Mouse (Mus musculus): ENCODE results near the gene Fnip2. TPM values are rescaled to one million over a fixed set of nuclear protein-coding genes. Genes with fewer than 3 reads are reported as not detected.

Gene Fnip2
- total RNA-seq, 1 experiment from 2014 or later: 7.7 TPM

- no peak for DNase-seq
These were observed 39.7 kb downstream of the Fnip2 start for GRCm38 (mm10) chr3:79527921-79528320.

- no peak for DNase-seq
These were observed 40.1 kb downstream of the Fnip2 start for GRCm38 (mm10) chr3:79527521-79527920.

- no peak for DNase-seq
These were observed 44.2 kb downstream of the Fnip2 start for GRCm38 (mm10) chr3:79523349-79523748.

- DNase-seq: no peak
These were observed 47.7 kb downstream of the Fnip2 start for GRCm38 (mm10) chr3:79519862-79520261.

- peak; percentile 44 for DNase-seq
These were observed 48.7 kb downstream of the Fnip2 start for GRCm38 (mm10) chr3:79518761-79519527.

GRCm38 (mm10) chr3:79517884-79518591, 49.6 kb downstream of the Fnip2 start:
- no peak for DNase-seq

GRCm38 (mm10) chr3:79516958-79517357, 50.6 kb downstream of the Fnip2 start:
- no peak for DNase-seq

- no peak for DNase-seq
These were observed 51.3 kb downstream of the Fnip2 start for GRCm38 (mm10) chr3:79516099-79516920.

GRCm38 (mm10) chr3:79514304-79514703, 53.3 kb downstream of the Fnip2 start:
- DNase-seq: no peak

GRCm38 (mm10) chr3:79501166-79501728, 66.3 kb downstream of the Fnip2 start:
- no peak for DNase-seq

GRCm38 (mm10) chr3:79500279-79500678, 67.3 kb downstream of the Fnip2 start:
- DNase-seq: no peak

GRCm38 (mm10) chr3:79496668-79497067, 70.9 kb downstream of the Fnip2 start:
- no peak for DNase-seq

- no peak for DNase-seq
These were observed 72.4 kb downstream of the Fnip2 start for GRCm38 (mm10) chr3:79495151-79495550.

- no peak for DNase-seq
These were observed 73.6 kb downstream of the Fnip2 start for GRCm38 (mm10) chr3:79494028-79494427.

- no peak for DNase-seq
These were observed 74.5 kb downstream of the Fnip2 start for GRCm38 (mm10) chr3:79493064-79493463.

- no peak for DNase-seq
These were observed 76.0 kb downstream of the Fnip2 start for GRCm38 (mm10) chr3:79491614-79492013.

- no peak for DNase-seq
These were observed 77.5 kb downstream of the Fnip2 start for GRCm38 (mm10) chr3:79490102-79490501.

GRCm38 (mm10) chr3:79488025-79488424, 79.6 kb downstream of the Fnip2 start:
- no peak for DNase-seq

GRCm38 (mm10) chr3:79484286-79485063, 83.1 kb downstream of the Fnip2 start:
- DNase-seq: no peak

- DNase-seq: no peak
These were observed 88.7 kb downstream of the Fnip2 start for GRCm38 (mm10) chr3:79478880-79479279.

- no peak for DNase-seq
These were observed 89.2 kb downstream of the Fnip2 start for GRCm38 (mm10) chr3:79478400-79478799.

- DNase-seq: no peak
These were observed 91.6 kb downstream of the Fnip2 start for GRCm38 (mm10) chr3:79475980-79476379.
